Mouse (Mus musculus) forebrain, postnatal 0 days (tissue): ENCODE results near the gene Ndufaf2. TPM values are rescaled to one million over a fixed set of nuclear protein-coding genes. Genes with fewer than 3 reads are reported as not detected.
A peak's percentile ranks its signal among the peaks of the same experiment; 100 is the strongest.

ENCODE experiments used
- ATAC-seq: fragments of 200-750 bp; cut with Nextera tagmentation; 2 replicates; pipeline ENCODE4 v1.8.0; 2017; ENCODE audit warnings: mild to moderate bottlenecking, moderate library complexity
- DNase-seq: peaks from one replicate; pipeline ENCODE4 v3.0.0-alpha.2; 2015
- H3K27ac ChIP-seq: fragments of 300-500 bp; sonication (generic); 2 replicates; pipeline ENCODE4 v1.5.1; 2014; ENCODE audit warnings: low read depth, mild to moderate bottlenecking, antibody characterized with exemption, low read length, moderate library complexity, mixed read lengths
- H3K27me3 ChIP-seq: fragments of 300-500 bp; sonication (generic); 2 replicates; pipeline ENCODE4 v1.6.1; 2014; ENCODE audit warnings: mild to moderate bottlenecking, low read length, mixed read lengths; ENCODE audit not compliant: insufficient read depth
- H3K36me3 ChIP-seq: fragments of 300-500 bp; sonication (generic); 2 replicates; pipeline ENCODE4 v1.6.1; 2014; ENCODE audit warnings: mild to moderate bottlenecking, moderate library complexity; ENCODE audit not compliant: insufficient read depth
- H3K4me1 ChIP-seq: fragments of 300-500 bp; sonication (generic); 2 replicates; pipeline ENCODE4 v1.6.1; 2014; ENCODE audit warnings: antibody characterized with exemption; ENCODE audit not compliant: insufficient read depth
- H3K4me2 ChIP-seq: fragments of 300-500 bp; sonication (generic); 2 replicates; pipeline ENCODE4 v1.6.1; 2014; ENCODE audit warnings: low read depth, mild to moderate bottlenecking, moderate library complexity
- H3K4me3 ChIP-seq: fragments of 300-500 bp; sonication (generic); 2 replicates; pipeline ENCODE4 v1.5.1; 2014; ENCODE audit warnings: low read depth, low read length, mixed read lengths
- H3K9ac ChIP-seq: fragments of 300-500 bp; sonication (generic); 2 replicates; pipeline ENCODE4 v1.6.1; 2014; ENCODE audit warnings: mild to moderate bottlenecking
- H3K9me3 ChIP-seq: fragments of 300-500 bp; sonication (generic); 2 replicates; pipeline ENCODE4 v1.6.1; 2016; ENCODE audit warnings: low read length
- CTCF ChIP-seq: sonication (generic); IDR thresholded peaks from 2 replicates; pipeline ENCODE4 v1.5.1; 2016; ENCODE audit warnings: antibody characterized with exemption, control low read depth, low read depth
- WGBS: fragments of 180-500 bp; shearing (Covaris S2); extraction: QIAGEN DNeasy Blood & Tissue Kit; methylation state at CpG from one replicate; pipeline ENCODE4 v1.1.7; 2014; 5-methylcytosine and 5-hydroxymethylcytosine counted together
- polyA plus RNA-seq: library from polyadenylated mRNA; unstranded; fragments of >200 nt; fragmentation: Nextera tagmentation; extraction: Ambion mirVana; gene quantifications from 2 replicates; pipeline ENCODE4 v1.2.1, GENCODE M21; 2015
- total RNA-seq: library from RNA; depleted of rRNA; stranded (reverse); fragments of >200 nt; gene quantifications from 2 replicates; pipeline ENCODE4 v1.2.3, GENCODE M21; 2014

Gene Ndufaf2
- total and polyA plus RNA-seq, 2 experiments from 2014 or later: 22.1 to 84.1 TPM

DNA sequence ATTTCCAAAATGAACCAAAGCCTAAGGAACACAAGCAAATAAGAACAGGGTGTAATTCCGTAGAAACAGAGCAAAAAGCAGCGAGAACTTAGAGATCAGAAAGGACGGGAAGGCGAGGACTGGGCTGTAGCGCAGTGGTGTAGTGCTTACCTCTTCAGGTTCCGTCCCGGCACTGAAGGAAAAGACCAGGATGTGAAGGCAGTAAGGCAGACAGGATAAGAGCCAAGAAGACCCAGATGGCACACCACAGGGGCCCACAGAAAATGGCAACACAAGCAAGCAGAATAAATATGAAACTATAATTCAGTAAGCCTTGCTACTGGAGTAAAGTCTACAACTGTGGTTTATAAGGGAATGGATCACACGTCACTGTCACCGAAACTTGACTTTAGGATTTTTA is 5.5 kb upstream of the Ndufaf2 start:
- TF ChIP-seq CTCF: no peak

DNA sequence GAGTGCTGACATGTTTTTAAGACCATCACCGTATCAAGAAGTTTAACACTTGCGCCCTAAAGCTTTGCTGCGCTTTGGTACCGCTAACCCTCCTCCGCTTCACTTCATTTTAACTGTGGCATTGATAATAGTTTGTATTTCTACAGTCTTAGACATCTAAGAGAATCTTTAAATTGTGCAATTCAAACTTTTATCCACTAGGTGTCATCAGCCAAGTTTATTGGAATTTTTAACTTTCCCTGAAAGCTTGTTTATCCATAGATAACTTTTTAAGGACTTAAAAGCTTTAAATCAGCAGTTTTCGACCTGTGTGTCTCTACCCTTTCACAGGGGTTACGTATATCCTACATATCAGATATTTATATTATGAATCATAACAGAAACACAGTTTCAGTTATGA is 1.5 kb upstream of the Ndufaf2 start:
- Histone ChIP-seq H3K4me2 (no peak overlapping the region), H3K4me3 (no peak overlapping the region), H3K36me3 (peaks cover 4% of the 10 kb centered on the region), H3K27ac (no peak overlapping the region), H3K27me3 (no peaks in the 10 kb centered on the region), H3K9me3 (no peaks in the 10 kb centered on the region), H3K4me1 (no peaks in the 10 kb centered on the region), H3K9ac (no peak overlapping the region)
- ATAC-seq: no peak
- peak; percentile 47 for DNase-seq
- 65% methylated on average over 7 of the region's 7 CpGs for WGBS
- TF ChIP-seq CTCF: peak; percentile 57

More for the DNA sequence above, 5.5 kb upstream of the Ndufaf2 start:
- H3K27me3 ChIP-seq: no peaks in the 10 kb centered on the region
- H3K36me3 ChIP-seq: peaks cover 4% of the 10 kb centered on the region
- DNase-seq (peak; percentile 8), ATAC-seq (no peak; the same call in 1 of the 2 replicates)
- H3K27ac ChIP-seq: no peak overlapping the region
- H3K9me3 ChIP-seq: no peaks in the 10 kb centered on the region
- H3K4me3 ChIP-seq: no peak overlapping the region
- H3K4me2 ChIP-seq: no peak overlapping the region
- no peaks in the 10 kb centered on the region for H3K4me1 ChIP-seq
- WGBS: 88% methylated on average over 9 of the region's 9 CpGs
- H3K9ac ChIP-seq: no peak overlapping the region

DNA sequence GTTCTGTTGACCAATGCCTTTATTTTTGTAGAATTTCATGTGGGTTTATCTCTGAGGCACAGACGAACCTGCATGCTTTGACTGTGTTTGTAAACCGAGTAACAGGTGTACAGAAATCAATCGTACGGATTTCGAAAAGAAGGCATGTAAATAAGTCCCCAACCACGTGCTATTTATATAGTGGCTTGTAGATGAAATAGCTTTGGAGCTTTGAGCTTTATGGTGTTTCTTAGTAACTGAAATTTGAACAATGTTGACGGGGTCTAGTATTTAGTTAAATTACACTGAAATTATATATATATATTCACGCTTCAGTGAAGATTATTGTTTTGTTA is 785 bp upstream of the Ndufaf2 start:
- H3K4me1 ChIP-seq: no peaks in the 10 kb centered on the region
- peak overlapping the region; percentile 89 for H3K4me3 ChIP-seq
- no peak overlapping the region for H3K27ac ChIP-seq
- peaks cover 4% of the 10 kb centered on the region for H3K36me3 ChIP-seq
- no peak for TF ChIP-seq CTCF
- no peak for ATAC-seq
- H3K4me2 ChIP-seq: peak overlapping the region; percentile 92
- no peaks in the 10 kb centered on the region for H3K27me3 ChIP-seq
- 6% methylated on average over 8 of the region's 8 CpGs for WGBS
- no peak for DNase-seq
- H3K9me3 ChIP-seq: no peaks in the 10 kb centered on the region
- H3K9ac ChIP-seq: peak overlapping the region; percentile 69

DNA sequence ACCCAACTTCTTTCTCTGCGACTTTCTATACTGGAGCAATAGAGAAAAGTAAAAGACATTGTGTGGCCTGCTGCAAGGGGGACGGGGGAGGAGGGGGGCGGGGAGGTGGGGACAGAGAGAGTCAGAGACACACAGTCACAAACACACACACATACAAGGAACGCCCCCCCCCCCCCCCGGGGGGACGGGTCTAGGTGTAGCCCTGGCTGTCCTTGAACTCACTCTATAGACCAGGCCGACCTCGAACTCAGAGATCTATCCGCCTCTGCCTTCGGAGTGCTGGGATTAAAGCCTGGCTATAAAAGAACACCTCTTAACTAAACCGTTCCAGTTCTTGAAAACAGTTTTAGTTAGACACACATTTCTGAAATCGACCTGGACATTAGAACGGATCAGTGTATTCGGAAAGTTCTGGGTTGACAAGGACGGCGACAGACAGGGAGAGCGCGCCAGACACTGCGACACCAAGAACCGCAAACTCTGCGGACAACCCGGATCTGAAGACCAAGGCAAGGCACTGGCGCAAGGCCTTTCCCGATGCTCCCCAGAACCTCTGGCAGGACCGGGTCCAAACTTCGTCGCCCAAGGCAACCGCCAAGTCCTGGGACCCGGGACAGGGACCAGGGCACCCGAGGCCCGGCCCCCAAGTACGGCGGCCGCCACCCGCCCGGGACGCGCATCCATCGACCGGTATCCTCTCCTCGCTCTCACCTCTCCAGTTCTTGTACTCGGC is 525 bp downstream of the Ndufaf2 start:
- Histone ChIP-seq H3K27ac (0 out of 2 replicates have a peak overlapping the region, but pooled peaks have one; percentile 23), H3K9me3 (no peaks in the 10 kb centered on the region), H3K9ac (peak overlapping the region; percentile 69), H3K36me3 (peaks cover 4% of the 10 kb centered on the region; the same call in 1 of the 2 replicates), H3K4me1 (no peaks in the 10 kb centered on the region), H3K4me2 (peak overlapping the region; percentile 92), H3K27me3 (no peaks in the 10 kb centered on the region), H3K4me3 (peak overlapping the region; percentile 89)
- no peak for TF ChIP-seq CTCF
- DNase-seq (peak; percentile 42), ATAC-seq (peak; percentile 69; the same call in 1 of the 2 replicates)
- 3% methylated on average over 42 of the region's 42 CpGs for WGBS

DNA sequence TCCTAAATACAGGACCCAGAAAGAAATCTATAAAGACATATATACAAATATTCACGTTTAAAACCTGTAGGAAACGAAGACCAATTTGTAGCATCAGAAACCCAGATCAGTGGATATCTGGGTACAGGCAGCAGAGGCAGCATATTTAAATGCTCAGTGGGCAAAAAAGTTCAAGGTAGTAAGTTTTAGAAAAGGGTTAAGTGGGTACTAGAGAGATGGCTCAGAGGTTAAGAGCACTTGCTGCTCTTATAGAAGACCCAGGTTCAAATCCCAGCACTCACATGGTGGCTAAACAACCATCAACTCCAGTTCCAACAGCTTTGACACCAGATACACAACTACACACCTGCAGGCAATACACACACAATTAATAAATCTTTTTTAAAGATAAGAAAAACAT is 1.3 kb downstream of the Ndufaf2 start:
- DNase-seq: no peak
- Histone ChIP-seq H3K9ac (no peak overlapping the region), H3K36me3 (peaks cover 4% of the 10 kb centered on the region; the same call in 1 of the 2 replicates), H3K4me3 (no peak overlapping the region), H3K27me3 (no peaks in the 10 kb centered on the region), H3K9me3 (no peaks in the 10 kb centered on the region), H3K27ac (no peak overlapping the region), H3K4me2 (no peak overlapping the region), H3K4me1 (no peaks in the 10 kb centered on the region)
- TF ChIP-seq CTCF: no peak
- 80% methylated on average over 2 of the region's 2 CpGs for WGBS
- ATAC-seq: no peak

DNA sequence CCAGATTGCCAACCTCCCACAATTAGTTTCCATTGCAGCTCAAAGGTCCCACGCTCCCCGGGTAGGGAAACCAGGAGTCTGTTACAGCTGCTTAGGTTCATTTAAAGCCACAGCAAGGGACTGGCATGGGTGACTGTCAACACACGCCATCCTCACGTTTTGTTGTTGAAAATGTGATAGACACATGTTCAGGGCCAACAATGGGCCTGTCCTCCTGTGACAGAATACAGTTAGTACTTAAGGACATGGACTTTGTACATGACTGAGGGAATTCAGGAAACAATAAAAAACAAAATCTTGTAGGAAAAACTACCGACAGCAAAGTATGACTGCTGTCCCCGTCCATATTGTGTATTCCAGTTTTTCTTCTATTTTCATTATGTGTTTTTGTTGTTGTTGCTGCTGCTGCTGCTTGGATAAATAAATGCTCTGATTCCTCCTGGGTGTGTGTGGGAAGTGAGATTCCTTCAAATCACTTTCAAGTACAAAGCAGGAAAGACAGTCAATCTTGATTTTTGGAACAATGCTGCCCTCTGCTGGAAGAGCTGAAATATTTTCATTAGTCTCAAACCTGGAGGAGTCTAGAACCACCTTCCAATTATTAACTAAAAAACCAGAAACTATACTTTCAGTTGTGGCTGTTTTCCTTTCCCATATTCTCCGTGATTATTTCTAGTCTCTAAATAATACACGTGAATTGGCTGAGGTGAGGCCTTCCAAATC is 5.6 kb downstream of the Ndufaf2 start:
- Histone ChIP-seq H3K27me3 (no peaks in the 10 kb centered on the region), H3K4me3 (no peak overlapping the region), H3K9ac (no peak overlapping the region), H3K9me3 (no peaks in the 10 kb centered on the region), H3K36me3 (no peaks in the 10 kb centered on the region), H3K4me2 (no peak overlapping the region), H3K4me1 (no peaks in the 10 kb centered on the region), H3K27ac (no peak overlapping the region)
- DNase-seq: peak; percentile 90
- ATAC-seq: peak; percentile 62
- WGBS: 55% methylated on average over 8 of the region's 8 CpGs
- peak; percentile 75 for TF ChIP-seq CTCF

DNA sequence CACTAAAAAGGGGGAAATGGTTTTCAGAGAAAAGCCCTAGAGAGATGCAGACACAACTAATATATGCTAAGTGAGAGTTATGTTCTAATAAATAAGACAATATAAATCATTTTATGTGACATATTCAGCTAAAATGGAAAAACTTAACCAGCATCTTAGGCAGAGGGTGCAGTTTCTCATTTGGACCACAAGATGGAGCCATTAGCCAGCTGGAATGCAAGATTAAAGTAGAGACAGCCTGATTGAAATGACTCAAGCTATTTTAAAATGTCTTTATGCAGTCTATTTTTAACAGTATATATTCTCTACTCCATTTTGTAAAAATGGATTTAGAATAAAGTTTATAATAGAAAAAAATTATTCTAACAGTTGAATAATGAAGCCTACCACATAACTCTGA is 6.6 kb downstream of the Ndufaf2 start:
- Histone ChIP-seq H3K36me3 (no peaks in the 10 kb centered on the region), H3K4me1 (no peaks in the 10 kb centered on the region), H3K4me3 (no peak overlapping the region), H3K27ac (no peak overlapping the region), H3K27me3 (no peaks in the 10 kb centered on the region), H3K9me3 (no peaks in the 10 kb centered on the region), H3K4me2 (no peak overlapping the region), H3K9ac (no peak overlapping the region)
- TF ChIP-seq CTCF: peak; percentile 85
- ATAC-seq (peak; percentile 35; the same call in 1 of the 2 replicates), DNase-seq (peak; percentile 71)
